Mouse (Mus musculus): ENCODE measurements around the gene Draxin.

The Draxin gene

GRCm38 (mm10) chr4:148083176-148083899 lies 47.2 kb downstream of the Draxin start:
- DNase-seq (ENCODE audit: low spot score): peak; percentile 42

- peak; percentile 84 for DNase-seq (ENCODE audit: low spot score)
Observed at GRCm38 (mm10) chr4:148082257-148083044, 48.0 kb downstream of the Draxin start.

GRCm38 (mm10) chr4:148081201-148081600 lies 49.3 kb downstream of the Draxin start:
- DNase-seq (ENCODE audit: low spot score): no peak

GRCm38 (mm10) chr4:148080597-148080973 lies 49.9 kb downstream of the Draxin start:
- DNase-seq (ENCODE audit: low spot score): no peak

- DNase-seq (ENCODE audit: low spot score): no peak
Observed at GRCm38 (mm10) chr4:148079944-148080596, 50.4 kb downstream of the Draxin start.

GRCm38 (mm10) chr4:148079212-148079611 lies 51.3 kb downstream of the Draxin start:
- no peak for DNase-seq (ENCODE audit: low spot score)

GRCm38 (mm10) chr4:148075881-148076280 lies 54.6 kb downstream of the Draxin start:
- no peak for DNase-seq (ENCODE audit: low spot score)

- DNase-seq (ENCODE audit: low spot score): peak; percentile 83
Observed at GRCm38 (mm10) chr4:148075259-148075658, 55.2 kb downstream of the Draxin start.

GRCm38 (mm10) chr4:148074521-148075189 lies 55.8 kb downstream of the Draxin start:
- peak; percentile 63 for DNase-seq (ENCODE audit: low spot score)

GRCm38 (mm10) chr4:148071508-148071907 lies 59.0 kb downstream of the Draxin start:
- no peak for DNase-seq (ENCODE audit: low spot score)

GRCm38 (mm10) chr4:148069602-148070218 lies 60.8 kb downstream of the Draxin start:
- no peak for DNase-seq (ENCODE audit: low spot score)

GRCm38 (mm10) chr4:148067346-148067745 lies 63.2 kb downstream of the Draxin start:
- DNase-seq (ENCODE audit: low spot score): no peak

GRCm38 (mm10) chr4:148066401-148066744 lies 64.1 kb downstream of the Draxin start:
- no peak for DNase-seq (ENCODE audit: low spot score)

GRCm38 (mm10) chr4:148065702-148066400 lies 64.6 kb downstream of the Draxin start:
- DNase-seq (ENCODE audit: low spot score): peak; percentile 48

- DNase-seq (ENCODE audit: low spot score): no peak
Observed at GRCm38 (mm10) chr4:148061086-148061480, 69.4 kb downstream of the Draxin start.

- DNase-seq (ENCODE audit: low spot score): peak; percentile 77
Observed at GRCm38 (mm10) chr4:148060120-148061085, 70.1 kb downstream of the Draxin start.

GRCm38 (mm10) chr4:148058993-148059392 lies 71.5 kb downstream of the Draxin start:
- DNase-seq (ENCODE audit: low spot score): no peak

- no peak for DNase-seq (ENCODE audit: low spot score)
Observed at GRCm38 (mm10) chr4:148058218-148058819, 72.2 kb downstream of the Draxin start.

- no peak for DNase-seq (ENCODE audit: low spot score)
Observed at GRCm38 (mm10) chr4:148057661-148058209, 72.8 kb downstream of the Draxin start.
